Mouse (Mus musculus): ENCODE data around the gene Tmem184a. TPM values are rescaled to one million over a fixed set of nuclear protein-coding genes. Genes with fewer than 3 reads are reported as not detected.
A peak's percentile ranks its signal among the peaks of the same experiment; 100 is the strongest.

Gene Tmem184a
- total RNA-seq, 2 experiments from 2014 or later: 0.45 to 0.55 TPM

GRCm38 (mm10) chr5:139817292-139817691 is 2.4 kb downstream of the Tmem184a start:
- intact Hi-C loops (cut with DNase I; ENCODE audit: low total_unique reads): loop anchor here (5.0 kb wide), 1 partner anchor 40 kb away; the partner anchor contains the start of gene Ints1
- DNase-seq: no peak

- DNase-seq: no peak
- intact Hi-C loops (cut with DNase I; ENCODE audit: low total_unique reads): loop anchor here (5.0 kb wide), 1 partner anchor 39 kb away; the partner anchor contains the start of gene Ints1
These were observed 3.3 kb downstream of the Tmem184a start for GRCm38 (mm10) chr5:139816445-139816844.

- intact Hi-C loops (cut with DNase I; ENCODE audit: low total_unique reads): loop anchor here (5.0 kb wide), 1 partner anchor 39 kb away; the partner anchor contains the start of gene Ints1
- DNase-seq: no peak
These were observed 3.8 kb downstream of the Tmem184a start for GRCm38 (mm10) chr5:139815964-139816363.

GRCm38 (mm10) chr5:139813963-139814381 is 5.7 kb downstream of the Tmem184a start:
- no peak for DNase-seq
- intact Hi-C loops (cut with DNase I; ENCODE audit: low total_unique reads): no loop called here

GRCm38 (mm10) chr5:139813126-139813490 is 6.6 kb downstream of the Tmem184a start:
- DNase-seq: no peak
- intact Hi-C loops (cut with DNase I; ENCODE audit: low total_unique reads): no loop called here

GRCm38 (mm10) chr5:139812398-139813125 is 7.2 kb downstream of the Tmem184a start:
- intact Hi-C loops (cut with DNase I; ENCODE audit: low total_unique reads): no loop called here

GRCm38 (mm10) chr5:139811677-139812397 is 7.9 kb downstream of the Tmem184a start:
- DNase-seq: no peak
- intact Hi-C loops (cut with DNase I; ENCODE audit: low total_unique reads): no loop called here

More at GRCm38 (mm10) chr5:139812398-139813125, 7.2 kb downstream of the Tmem184a start:
- no peak for DNase-seq

GRCm38 (mm10) chr5:139809397-139809796 is 10.3 kb downstream of the Tmem184a start:
- intact Hi-C loops (cut with DNase I; ENCODE audit: low total_unique reads): no loop called here

GRCm38 (mm10) chr5:139805924-139806323 is 13.8 kb downstream of the Tmem184a start:
- no peak for DNase-seq
- intact Hi-C loops (cut with DNase I; ENCODE audit: low total_unique reads): no loop called here

More at GRCm38 (mm10) chr5:139809397-139809796, 10.3 kb downstream of the Tmem184a start:
- no peak for DNase-seq

GRCm38 (mm10) chr5:139804573-139805111 is 15.1 kb downstream of the Tmem184a start:
- intact Hi-C loops (cut with DNase I; ENCODE audit: low total_unique reads): no loop called here
- DNase-seq: no peak

- intact Hi-C loops (cut with DNase I; ENCODE audit: low total_unique reads): no loop called here
- DNase-seq: no peak
These were observed 15.6 kb downstream of the Tmem184a start for GRCm38 (mm10) chr5:139804107-139804551.

- peak; percentile 47 for DNase-seq
- intact Hi-C loops (cut with DNase I; ENCODE audit: low total_unique reads): no loop called here
These were observed 16.1 kb downstream of the Tmem184a start for GRCm38 (mm10) chr5:139803601-139804102.

- intact Hi-C loops (cut with DNase I; ENCODE audit: low total_unique reads): no loop called here
- no peak for DNase-seq
These were observed 16.6 kb downstream of the Tmem184a start for GRCm38 (mm10) chr5:139803165-139803564.

- no peak for DNase-seq
- intact Hi-C loops (cut with DNase I; ENCODE audit: low total_unique reads): no loop called here
These were observed 17.8 kb downstream of the Tmem184a start for GRCm38 (mm10) chr5:139801880-139802279.

- no peak for DNase-seq
- intact Hi-C loops (cut with DNase I; ENCODE audit: low total_unique reads): no loop called here
These were observed 18.5 kb downstream of the Tmem184a start for GRCm38 (mm10) chr5:139801231-139801630.

GRCm38 (mm10) chr5:139799801-139800590 is 19.7 kb downstream of the Tmem184a start:
- DNase-seq: no peak

GRCm38 (mm10) chr5:139799041-139799440 is 20.7 kb downstream of the Tmem184a start:
- intact Hi-C loops (cut with DNase I; ENCODE audit: low total_unique reads): no loop called here
- no peak for DNase-seq

More at GRCm38 (mm10) chr5:139799801-139800590, 19.7 kb downstream of the Tmem184a start:
- intact Hi-C loops (cut with DNase I; ENCODE audit: low total_unique reads): no loop called here

- DNase-seq: no peak
- intact Hi-C loops (cut with DNase I; ENCODE audit: low total_unique reads): no loop called here
These were observed 21.4 kb downstream of the Tmem184a start for GRCm38 (mm10) chr5:139798168-139798900.
